Mouse (Mus musculus) frontal cortex, postnatal 14 days (tissue): ENCODE measurements around the gene Spp1.
"Not testable (repeated sequence)": the region's sequence is repeated elsewhere in the genome, so short reads cannot be mapped to it uniquely, and the experiment has no call there.

ENCODE experiments used
- DNase-seq, 2 experiments: peaks; one replicate each; pipeline ENCODE4 v3.0.0; 2022; ENCODE audit warnings: low spot score in 2 of 2

Spp1 gene

DNA sequence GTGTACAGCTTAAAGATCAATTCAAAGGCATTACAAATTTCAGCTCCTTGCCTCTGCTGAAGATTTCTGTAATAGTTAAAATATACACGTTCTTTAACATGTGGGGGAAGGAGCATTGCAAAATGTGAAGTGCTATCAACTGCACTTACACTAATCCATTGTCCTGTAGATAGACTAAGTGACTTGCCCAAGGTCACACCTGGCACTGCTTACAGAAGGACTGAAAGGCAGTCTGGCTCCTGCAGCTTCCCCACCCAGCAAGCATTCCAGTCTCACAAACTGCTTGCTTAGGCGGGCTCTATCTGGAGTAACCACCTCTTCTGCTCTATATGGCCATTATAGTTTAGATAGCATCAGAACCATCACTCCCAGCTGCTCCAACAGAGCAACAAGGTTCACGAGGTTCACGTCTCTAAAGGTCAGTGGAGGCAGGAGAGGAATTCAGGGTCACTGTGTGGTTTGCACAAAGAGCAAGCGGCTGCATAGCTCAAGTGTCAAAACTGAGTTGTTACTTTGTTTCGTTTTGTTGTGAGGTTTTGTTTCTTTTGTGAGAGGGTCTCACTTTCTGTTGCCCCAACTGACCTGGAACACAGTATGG, 851 bp upstream of the Spp1 start:
- DNase-seq = no peak

- DNase-seq = no peak
Observed at GRCm38 (mm10) chr5:104436406-104437076, 1.6 kb downstream of the Spp1 start.

DNA sequence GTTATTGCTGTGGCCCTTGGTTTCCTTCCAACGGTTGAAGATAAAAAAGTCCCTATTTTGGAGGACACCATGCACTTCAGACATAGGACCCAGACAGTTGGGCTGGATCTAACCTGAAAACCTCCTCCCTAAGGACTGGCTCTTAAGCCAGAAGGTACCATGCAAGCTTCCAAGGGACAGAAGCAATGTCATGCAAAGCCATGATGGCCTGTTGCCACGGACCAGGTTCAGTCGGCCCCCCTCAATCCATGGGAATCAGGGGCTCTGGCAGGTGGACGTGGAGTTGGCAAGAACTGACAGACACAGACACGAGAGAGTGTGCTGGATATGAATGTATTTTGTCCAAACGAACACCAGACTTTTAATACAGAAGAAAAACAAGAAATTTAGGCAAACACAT, 7.5 kb downstream of the Spp1 start:
- no peak for DNase-seq

DNA sequence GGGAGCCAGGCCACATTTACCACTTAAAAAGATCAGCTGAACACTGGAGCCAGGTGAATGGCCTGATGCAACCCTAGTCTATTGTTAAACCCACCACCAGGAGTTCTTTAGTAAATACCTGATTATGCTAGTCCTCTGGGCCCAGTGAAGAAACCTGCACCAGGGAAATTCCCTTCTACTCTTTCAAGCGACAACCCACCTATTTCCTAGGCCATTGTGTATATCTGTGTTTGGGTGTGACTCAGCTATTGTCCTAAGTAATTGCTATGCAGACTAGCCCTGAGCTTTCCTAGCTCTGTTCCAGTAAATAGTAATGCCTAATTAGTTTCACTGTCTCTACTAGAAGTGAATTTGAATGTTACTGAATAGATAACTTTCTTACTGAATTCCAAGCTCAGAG, 7.9 kb downstream of the Spp1 start:
- no peak for DNase-seq

GRCm38 (mm10) chr5:104446156-104446555, 11.2 kb downstream of the Spp1 start:
- DNase-seq = peak; percentile 60 to 70

GRCm38 (mm10) chr5:104448346-104448745, 13.4 kb downstream of the Spp1 start:
- not testable (repeated sequence) for DNase-seq

GRCm38 (mm10) chr5:104449491-104449890, 14.6 kb downstream of the Spp1 start:
- no peak for DNase-seq

DNA sequence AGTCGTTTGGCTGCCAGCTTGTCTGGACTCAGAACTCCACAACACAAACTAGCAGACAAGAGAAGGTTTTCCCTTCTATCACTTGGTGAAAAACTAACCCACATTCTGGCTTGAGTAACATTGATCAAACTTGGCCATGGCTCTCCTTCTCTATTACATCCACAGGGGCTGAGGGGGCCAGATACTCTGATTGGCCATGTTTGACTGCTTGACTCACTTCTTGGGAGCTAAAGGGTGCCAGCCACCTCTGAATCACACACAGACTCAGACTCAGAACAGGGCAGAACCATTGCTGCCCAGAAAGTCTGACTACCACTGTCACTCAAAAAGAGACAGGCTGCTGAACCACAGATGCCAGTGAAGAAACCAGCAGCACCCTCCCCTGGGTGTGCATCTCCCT, 18.2 kb downstream of the Spp1 start:
- DNase-seq = no peak

GRCm38 (mm10) chr5:104454564-104454963, 19.6 kb downstream of the Spp1 start:
- DNase-seq = no peak

GRCm38 (mm10) chr5:104458832-104459705, 24.2 kb downstream of the Spp1 start, which contains the start of gene Pkd2:
Gene Pkd2, plus strand, starts transcription at chr5:104459450.
- DNase-seq = peak in 1 of 2 experiments; percentile 54

DNA sequence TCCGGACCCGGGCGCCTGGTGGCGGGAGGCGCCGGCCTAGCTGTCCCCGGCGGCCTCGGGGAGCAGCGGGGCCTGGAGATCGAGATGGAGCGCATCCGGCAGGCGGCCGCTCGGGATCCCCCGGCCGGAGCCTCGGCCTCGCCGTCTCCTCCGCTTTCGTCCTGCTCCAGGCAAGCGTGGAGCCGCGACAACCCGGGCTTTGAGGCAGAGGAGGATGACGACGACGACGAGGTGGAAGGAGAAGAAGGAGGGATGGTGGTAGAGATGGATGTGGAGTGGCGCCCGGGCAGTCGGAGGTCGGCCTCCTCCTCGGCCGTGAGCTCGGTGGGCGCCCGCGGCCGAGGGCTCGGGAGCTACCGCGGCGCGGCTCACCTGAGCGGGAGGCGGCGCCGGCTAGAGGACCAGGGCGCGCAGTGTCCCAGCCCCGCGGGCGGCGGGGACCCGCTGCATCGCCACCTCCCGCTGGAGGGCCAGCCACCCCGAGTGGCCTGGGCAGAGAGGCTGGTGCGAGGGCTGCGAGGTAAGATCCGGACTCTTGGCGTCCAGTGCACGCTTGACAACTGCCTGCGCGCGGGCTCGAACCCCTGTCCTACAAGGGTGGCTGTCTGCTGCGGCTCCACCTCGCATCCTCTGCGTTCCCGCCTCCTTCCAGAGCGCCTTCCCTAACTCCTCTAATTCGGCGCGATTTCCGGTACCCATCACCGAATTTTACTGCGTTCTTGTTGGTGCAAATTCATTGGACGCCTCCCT, 25.0 kb downstream of the Spp1 start:
- DNase-seq = peak; percentile 52 to 63

DNA sequence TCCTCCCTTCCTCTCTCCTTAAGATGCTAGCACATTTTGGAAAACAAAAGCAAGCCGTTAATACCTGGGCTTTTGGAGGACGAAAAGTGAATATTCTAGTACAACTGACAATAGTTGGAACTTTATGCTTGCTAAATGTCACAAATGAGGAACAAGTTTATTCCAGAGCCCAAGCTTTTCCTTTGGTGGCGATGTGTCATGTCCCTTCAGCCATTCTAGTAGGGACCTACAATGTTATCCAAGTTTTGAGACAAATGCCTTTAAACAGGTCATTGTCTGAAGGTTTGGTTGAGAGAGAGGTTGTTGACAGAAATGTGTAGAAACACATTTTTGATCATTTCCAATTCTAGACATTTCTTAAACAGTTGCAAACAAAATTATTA, 25.5 kb downstream of the Spp1 start:
- DNase-seq = no peak

GRCm38 (mm10) chr5:104460856-104461255, 25.9 kb downstream of the Spp1 start:
- DNase-seq = no peak

DNA sequence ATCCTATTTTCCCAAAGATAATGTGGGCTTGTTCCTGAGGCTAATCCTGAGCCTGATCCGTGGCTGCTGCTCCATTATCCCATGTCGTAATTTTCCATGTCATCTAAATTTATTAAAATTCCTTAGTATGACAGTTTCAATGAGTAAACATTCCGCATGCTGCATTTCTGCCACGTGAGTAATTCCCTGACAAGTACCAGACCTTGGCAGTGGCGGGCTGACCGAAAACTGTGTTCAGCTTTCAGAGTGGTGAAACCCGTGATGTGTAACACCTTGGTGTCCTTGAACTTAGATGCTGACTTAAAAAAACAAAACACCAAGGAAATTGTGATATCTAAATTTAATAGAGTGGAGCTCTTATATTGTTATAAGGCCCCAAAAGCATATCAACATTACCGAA, 30.4 kb downstream of the Spp1 start:
- DNase-seq = no peak

DNA sequence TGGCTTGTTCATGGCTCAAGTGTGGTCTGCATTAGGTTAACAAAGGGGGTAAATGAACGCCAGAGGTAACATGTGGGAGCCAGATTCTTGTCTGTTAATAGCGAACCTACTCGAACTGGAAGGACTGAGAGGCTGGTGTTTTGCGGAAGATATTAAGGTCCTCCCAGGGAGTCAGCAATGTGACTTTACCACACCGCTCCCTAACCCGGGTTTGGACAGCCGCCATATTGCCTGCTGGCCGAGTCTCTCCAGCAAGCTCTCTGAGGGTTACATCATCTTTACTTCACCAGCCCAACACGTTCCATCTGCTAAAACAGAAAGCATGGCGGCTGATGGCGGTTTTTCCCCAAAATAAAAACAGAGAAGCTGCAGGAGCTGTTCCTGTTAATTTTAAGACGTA, 30.8 kb downstream of the Spp1 start:
- no peak for DNase-seq

DNA sequence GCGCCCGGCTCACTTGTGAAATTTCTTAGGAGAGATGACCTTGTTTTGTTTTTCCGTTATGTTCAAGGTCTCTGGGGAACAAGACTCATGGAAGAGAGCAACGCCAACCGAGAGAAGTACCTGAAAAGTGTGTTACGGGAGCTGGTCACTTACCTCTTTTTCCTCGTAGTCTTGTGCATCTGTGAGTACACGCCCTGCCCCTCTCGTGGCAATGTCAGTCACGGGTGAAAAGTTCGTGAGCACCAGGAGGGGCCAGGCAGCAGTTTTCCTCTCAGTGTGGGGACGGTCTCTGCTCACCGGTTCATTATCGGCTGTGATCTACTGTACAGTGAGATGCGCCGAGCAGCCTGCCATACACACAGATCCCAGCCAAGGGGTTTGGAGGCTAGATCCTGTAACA, 31.9 kb downstream of the Spp1 start:
- no peak for DNase-seq

- no peak for DNase-seq
Observed at GRCm38 (mm10) chr5:104468586-104468985, 33.7 kb downstream of the Spp1 start.

DNA sequence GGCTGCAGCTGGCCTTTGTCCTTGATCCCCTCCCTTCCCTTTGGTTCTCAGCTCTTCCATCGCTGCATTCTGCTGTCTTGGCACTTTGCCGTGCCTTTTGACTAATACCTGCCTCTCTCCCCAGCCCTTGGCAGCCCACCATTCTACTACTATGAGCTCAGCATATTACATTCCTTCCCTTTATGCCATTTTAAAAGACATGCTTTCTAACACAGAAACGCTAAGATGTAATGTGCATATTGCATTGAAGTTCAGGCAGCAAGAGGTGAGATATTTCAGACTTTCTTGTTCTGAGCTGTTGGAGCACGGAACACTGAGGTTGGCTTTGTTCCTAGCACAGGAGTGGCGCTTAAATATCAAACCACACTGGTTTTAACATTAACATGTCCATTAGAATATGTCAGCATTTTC, 36.1 kb downstream of the Spp1 start:
- no peak for DNase-seq

DNA sequence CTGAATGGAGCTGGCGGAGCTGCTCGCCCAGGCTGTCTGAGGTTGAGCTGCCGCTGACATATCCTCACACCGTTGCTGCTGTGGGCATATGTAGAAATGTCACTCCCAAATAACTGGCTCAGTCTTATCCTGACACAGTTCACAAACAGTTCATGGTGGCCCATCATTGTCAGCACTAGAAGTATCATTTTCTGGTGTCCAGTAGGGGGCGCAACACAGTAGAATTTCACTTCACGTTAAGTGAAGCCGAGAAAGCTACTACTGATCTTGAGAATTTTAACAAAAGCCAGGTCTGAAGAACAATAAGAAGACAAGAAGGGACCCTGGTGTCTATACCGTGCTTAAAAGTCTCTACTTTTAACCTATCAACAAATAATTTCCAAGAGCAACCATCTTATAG, 37.5 kb downstream of the Spp1 start:
- DNase-seq = no peak

DNA sequence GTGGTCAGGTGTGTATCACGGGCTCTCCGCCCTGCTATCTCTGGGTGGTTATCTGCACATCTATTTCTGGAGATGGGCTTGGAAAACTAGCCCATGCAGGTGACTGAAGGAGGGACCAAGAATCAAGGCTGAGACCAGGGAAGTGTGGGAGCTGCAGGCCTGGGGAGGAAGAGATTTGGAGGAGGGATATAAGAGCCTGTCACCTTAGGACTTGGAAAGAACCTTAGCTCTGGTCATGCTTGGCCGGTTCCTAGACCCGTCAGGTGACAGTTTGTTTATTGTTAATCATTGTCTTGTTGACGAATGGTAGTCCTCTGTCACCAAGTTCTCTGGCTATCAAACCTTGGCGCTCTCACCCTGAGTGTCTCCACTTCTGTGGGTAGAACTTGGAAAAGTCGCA, 45.4 kb downstream of the Spp1 start:
- DNase-seq = no peak

GRCm38 (mm10) chr5:104482856-104483255, 47.9 kb downstream of the Spp1 start:
- no peak for DNase-seq
